Mouse (Mus musculus) induced T-regulatory cell, adult 2 months (primary cell): ENCODE results near the gene Col5a1.
A peak's percentile ranks its signal among the peaks of the same experiment; 100 is the strongest.

Experiments
- DNase-seq: peaks from one replicate; pipeline ENCODE4 v3.0.0-alpha.2; 2012; ENCODE audit warnings: low read depth

Gene Col5a1

DNA sequence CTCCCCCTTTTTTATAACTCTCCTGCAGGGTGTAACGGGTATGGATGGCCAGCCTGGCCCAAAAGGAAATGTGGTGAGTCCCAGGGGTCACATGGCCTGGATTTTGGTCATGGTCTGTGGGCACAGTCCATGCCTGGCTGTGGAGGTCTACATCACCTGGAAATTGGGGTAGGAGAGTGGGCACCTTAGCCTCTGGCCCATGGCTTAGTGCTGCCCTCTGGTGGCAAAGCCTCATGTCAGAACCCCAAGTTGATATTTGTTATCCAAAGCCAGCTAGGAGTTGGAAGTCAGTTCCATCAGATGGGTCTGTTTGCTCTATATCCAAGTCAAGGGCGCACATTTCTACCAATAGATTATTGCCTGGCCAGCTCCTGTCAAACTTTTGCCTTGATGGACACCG lies 87.6 kb downstream of the Col5a1 start:
- peak; percentile 53 for DNase-seq

GRCm38 (mm10) chr2:27975786-27976185 lies 89.6 kb downstream of the Col5a1 start:
- DNase-seq = no peak

- no peak for DNase-seq
Measured at GRCm38 (mm10) chr2:27976512-27976911, 90.3 kb downstream of the Col5a1 start.

DNA sequence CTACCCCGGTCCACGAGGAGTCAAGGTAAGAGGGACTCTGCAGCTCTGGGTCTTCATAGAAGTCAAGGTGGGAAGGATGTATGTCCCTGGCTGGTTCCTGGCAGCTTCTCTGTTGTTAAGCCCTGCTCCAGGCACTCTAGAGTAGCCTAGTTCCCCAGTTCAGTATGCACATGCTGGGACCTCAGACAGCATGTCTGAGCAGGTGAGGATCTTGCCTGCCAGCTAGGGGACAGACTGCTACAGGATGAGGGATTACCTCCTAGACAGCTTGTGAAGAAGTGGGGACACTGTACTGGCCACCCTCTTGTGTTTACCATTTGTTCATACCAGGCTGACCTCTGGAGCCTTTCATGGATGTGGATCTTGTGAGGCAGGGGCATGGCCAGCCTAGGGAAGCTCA lies 94.8 kb downstream of the Col5a1 start:
- DNase-seq = no peak

GRCm38 (mm10) chr2:27981621-27982535 lies 95.7 kb downstream of the Col5a1 start:
- no peak for DNase-seq

GRCm38 (mm10) chr2:27983093-27983492 lies 96.9 kb downstream of the Col5a1 start:
- no peak for DNase-seq

DNA sequence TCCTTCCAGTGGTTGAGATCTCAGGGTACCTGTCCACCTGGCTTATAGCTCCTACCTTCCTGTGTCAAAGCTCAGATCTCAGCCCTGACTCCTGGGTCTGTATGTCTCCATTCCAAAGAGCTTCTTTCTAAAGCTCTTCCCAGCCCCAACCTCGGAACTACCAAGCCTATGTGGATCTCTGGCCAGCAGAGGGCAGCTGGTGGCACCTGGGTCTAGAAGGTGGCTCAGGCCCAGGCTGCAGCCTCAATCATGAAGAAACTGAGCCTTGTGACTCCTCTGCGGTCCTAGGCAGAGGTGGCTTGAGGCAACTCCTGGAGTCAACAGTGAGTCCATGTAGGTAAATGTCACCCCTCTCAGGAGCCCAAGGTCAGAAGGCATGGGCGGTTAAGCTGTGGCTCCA lies 97.7 kb downstream of the Col5a1 start:
- peak; percentile 4 for DNase-seq

DNA sequence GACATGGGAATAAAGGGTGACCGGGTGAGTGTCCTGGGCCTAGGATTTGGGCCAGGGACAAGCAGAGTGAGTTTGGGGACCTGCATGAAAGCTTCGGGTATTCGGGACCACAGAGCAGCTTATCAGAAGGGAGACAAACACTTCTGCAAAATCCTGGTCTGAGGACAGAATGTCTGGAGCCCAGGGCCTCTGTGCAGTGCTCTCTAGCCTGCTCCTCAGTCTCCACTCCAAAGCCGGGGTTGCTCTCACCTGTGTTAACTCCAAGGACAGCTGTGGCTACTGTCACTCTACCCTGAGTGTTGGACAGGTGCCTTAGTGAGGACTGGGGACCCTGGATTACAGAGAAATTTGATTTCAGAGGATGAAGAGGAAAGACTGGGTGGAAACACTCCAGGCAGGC lies 100.5 kb downstream of the Col5a1 start:
- no peak for DNase-seq

DNA sequence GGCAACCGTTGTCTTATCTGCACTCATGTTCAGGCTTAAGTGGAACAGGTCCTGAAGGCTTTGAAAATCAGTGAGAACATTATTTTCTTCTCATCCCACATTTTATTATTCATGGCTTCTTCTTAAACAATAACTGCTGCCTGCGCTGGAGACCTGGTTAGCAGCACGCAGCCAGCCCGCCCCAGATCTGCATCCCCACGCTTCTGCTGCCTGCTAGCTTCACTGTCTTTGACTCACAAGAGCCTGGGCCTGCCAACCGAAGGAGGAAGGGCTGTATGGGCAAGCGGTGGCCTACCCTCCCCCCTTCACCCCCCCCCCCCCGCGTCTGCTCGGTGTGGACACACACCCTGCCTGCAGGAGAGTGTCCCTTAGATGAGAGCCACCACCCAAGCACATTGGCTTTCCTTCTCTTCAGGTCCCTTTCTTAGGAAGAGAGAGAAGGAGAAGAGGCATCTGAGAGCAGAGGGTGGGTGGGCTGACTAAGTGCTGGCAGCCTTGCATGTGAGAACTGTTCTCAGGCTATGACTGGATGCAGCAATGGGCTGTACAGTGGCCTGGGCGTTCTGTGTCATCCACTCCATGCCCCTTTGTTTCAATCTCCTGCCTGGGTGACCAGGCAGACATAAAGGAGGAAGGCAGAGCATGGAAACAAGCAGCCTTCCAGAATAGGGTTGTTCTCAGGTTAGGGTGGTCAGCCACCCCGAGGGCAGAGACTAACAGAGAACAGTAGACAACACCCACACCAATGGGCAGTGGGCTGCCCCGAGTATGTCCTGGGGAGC lies 104.4 kb downstream of the Col5a1 start:
- no peak for DNase-seq

GRCm38 (mm10) chr2:27993416-27993815 lies 107.2 kb downstream of the Col5a1 start:
- DNase-seq = no peak

GRCm38 (mm10) chr2:27999996-28000583 lies 113.9 kb downstream of the Col5a1 start:
- DNase-seq = no peak

DNA sequence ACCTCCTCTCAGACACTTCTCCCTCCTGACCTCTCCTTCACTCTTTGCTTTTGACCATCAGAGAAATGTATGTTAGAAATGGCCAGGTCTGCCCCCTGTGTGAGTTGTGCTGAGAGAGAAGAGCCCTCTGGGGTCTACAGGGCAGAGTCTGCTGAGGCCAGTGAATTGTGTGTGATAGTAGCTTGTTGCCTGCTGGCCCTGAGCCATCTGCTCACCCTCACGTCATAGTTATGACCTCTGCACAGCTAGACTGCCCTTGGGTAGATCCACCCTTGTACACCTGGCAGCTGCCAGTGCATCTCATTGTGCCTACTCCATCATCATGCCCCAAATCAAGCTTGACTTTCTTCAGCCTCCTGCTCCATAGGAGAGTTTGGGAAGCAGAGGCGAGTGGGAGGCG lies 114.4 kb downstream of the Col5a1 start:
- DNase-seq = no peak

DNA sequence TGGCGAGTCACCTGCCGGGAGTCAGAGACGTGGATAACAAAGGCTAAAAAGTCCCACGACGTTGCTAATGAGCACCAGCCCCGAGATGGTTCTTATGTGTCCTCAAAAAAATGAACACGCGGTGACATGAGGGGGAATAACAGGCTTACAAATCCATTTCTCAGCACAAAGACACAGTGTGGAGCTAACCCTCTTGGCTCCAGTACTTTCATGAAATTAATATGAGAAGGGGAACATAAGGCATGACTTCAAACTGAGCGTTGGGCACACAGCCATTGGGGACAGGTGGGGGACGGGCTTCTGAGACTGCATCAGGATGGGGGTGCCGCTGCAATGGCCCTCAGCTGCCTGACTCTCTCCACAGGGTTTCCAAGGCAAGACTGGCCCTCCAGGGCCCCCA lies 115.0 kb downstream of the Col5a1 start:
- no peak for DNase-seq

DNA sequence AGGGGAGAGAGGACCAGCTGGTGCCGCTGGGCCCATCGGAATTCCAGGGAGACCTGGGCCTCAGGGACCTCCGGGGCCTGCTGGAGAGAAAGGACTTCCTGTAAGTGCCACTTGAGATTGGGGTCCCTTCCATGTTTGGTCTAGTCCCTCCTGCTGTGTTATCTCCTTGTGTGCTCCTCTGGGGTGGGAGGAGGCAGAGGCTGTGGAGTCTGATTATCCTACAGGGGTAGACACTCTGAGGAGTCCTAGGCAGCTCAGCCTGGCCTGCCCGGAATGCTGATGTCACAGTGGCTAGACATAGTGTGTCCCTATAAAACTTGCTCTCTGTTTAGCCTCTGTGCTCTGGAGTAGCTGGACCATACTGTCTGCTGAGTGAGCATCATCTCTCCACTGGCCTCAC lies 119.0 kb downstream of the Col5a1 start:
- DNase-seq = no peak

DNA sequence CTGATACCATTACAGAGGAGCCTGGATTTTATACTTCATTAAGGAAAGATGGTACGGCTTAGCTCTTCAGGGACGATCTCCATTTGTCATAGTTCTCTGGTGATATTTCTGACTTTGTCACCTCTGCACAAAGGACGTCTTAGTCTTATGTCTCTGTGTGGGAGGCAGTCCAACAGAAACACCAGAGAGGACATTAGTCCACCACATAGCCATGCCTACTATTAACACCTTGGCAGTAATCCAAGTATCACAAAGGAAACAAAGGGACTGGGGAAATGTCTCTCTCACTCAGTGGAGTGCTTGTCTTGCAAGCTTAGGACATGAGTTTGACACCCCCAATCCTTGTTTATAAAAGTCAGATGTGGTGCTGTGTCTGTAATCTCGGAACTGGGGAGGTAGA lies 122.0 kb downstream of the Col5a1 start:
- no peak for DNase-seq

GRCm38 (mm10) chr2:28012367-28012766 lies 126.1 kb downstream of the Col5a1 start:
- no peak for DNase-seq

DNA sequence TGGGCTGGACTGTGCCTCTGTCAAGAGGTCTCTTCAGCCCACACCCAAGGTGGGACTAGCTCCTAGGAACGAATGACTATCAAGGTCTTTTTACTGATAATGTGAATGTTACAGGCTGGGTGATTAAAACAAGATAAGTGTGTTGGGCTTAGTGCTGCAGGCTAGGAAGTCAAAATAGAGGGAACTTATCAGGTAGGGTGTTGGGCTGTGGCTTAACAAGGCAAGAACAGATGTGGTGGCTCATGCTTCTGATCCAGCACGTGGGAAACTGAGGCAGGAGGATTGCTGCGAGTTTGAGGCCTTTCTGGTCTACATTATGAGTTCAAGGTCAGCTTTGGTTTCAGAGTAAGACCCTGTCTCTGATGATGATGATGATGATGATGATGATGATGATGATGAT lies 128.6 kb downstream of the Col5a1 start:
- no peak for DNase-seq

- DNase-seq = no peak
Measured at GRCm38 (mm10) chr2:28024416-28024815, 138.2 kb downstream of the Col5a1 start.

DNA sequence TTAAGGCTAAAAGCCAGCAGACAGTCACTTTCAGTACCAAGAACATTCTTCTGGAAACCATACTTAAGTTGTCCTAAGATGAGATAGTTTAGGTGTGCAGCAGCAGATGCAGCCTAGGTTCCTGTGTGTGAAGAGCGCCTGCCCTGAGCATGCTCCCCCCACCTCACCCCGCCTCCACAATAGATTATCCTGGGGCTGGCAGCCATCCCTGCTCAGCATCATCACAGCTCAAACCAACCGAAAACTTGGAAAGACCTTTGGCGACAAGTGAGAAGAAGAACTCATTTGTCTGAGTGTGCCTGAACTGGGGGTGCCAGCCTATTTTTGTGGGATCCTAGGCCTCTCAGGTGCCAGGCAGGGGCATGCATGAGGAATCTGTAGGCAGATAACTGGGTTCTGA lies 139.6 kb downstream of the Col5a1 start:
- no peak for DNase-seq

DNA sequence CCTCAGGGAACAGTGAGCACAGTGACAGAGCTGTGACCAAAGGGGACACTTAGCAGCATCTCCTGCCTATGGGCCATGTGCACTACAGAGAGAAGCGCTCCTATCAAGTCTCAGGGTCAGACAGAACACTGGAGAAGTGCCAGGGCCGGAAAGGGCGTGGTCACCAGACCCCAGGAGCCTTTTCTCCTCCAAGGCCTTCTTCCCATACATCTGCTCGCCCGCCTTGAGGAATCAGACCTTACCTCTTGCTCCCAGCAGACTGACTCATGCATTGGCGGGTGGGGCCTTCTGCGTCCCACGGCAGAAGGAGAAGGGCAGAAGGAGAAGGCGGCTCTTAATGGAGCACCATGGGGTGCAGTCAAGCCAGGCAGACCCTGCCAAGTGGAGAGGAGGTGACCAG lies 145.6 kb downstream of the Col5a1 start:
- DNase-seq = no peak

- DNase-seq = no peak
Measured at GRCm38 (mm10) chr2:28032469-28032868, 146.2 kb downstream of the Col5a1 start.

DNA sequence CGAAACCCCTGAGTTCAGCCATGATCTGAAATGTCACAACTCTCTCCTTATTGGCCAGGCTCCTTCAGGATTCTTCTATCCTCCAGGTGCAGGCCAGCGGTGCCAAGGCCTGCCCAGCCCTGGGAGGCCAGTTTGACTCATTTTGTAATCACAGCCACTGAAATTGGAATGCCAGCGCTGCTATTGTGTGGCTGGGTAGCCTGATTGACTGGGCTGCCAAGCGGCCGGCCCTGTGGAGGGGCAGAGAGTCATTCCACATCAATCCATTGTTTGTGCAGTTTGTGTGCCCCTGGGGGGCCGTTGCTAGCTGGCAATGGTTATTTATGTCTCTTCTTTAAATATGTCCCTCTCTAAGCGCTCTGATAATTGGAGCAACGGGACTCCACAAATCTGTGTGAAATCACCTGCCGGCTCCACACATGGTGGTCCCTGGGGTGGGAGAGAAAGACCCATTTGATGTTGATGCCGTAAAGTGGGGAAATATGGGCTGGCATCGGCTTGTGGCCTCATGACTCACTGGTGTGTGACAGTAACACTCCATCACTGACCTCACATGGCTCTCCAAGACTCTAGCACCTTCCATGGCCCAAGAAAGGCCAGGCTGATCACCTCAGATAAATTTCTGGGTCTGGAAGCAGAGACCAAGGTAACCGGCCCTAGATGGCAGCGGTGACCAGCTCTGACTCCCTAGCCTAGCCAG lies 147.9 kb downstream of the Col5a1 start:
- DNase-seq = no peak
